Mouse (Mus musculus) megakaryocyte, embryonic 14.5 days (primary cell): ENCODE measurements around the gene Cenps.

Experiments used
- FLI1 ChIP-seq: IDR thresholded peaks from 2 replicates; pipeline ENCODE4 v1.6.1; 2012; ENCODE audit warnings: low read length, inconsistent platforms, mixed read lengths
- GATA1 ChIP-seq: IDR thresholded peaks from 3 replicates; pipeline ENCODE4 v1.6.1; 2012; ENCODE audit warnings: mixed read lengths, low read length, inconsistent platforms, borderline replicate concordance

DNA sequence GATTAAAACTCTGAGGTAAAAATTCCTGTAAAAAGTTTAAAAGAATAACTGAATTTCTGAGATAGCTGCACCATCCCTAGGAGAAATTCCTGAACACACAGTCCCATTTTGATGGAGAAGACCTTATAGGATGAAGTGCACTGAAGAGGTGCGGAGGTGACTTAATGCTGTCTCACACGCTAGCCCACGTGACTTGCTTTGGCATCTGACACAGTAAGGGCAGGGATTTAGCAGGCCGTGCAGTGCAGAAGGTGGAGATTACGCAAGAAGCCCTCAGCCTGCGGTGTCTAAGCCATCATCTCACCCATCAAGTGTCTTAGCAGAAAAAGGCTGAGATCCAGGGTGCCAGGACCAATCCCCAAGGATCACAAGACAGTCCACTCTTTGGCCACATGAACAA lies 23.7 kb upstream of the Cenps start:
- no peak for TF ChIP-seq GATA1
- no peak for TF ChIP-seq FLI1
